Mouse (Mus musculus): ENCODE results near the gene Hspa1a.

GRCm38 (mm10) chr17:34981690-34982180 lies 9.8 kb upstream of the Hspa1a start, which contains the start of gene Lsm2:
- TF ChIP-seq CTCF (IDR thresholded peaks at IDR 0.05; ENCODE audit: control insufficient read depth, insufficient read depth, insufficient replicate concordance, low read depth, low read length) (no peak), POLR2A (IDR thresholded peaks at IDR 0.05; ENCODE audit: control insufficient read depth, low read depth, low read length) (peak; percentile 95)
